Mouse (Mus musculus) mature B cell (primary cell): ENCODE results near the gene Eya4.

ENCODE experiments used
- in situ Hi-C: fragments of 300-500 bp; cut with MboI; formaldehyde crosslinking; loops from 2 replicates; pipeline ENCODE4 v1.14.3; 2019

Eya4 gene

DNA sequence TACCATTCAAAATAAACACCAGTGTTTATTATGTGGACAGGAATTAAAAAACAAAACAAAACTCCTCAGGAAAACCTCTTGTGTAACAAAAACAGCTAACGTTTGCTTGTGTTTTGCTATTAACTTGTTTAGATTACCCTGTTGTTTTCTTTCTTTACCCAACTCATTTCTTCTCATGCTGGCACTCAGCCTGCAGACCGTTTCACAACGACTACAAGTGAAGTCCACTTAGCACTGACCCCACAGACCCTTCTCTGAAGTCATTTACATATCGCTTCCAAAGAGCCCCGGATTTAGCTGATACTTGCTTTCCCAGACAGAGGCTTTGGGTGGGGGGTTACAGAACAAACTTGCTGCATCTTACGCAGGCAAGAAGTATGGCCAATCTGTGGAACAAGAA is 286.9 kb downstream of the Eya4 start:
- in situ Hi-C loops = no loop called here

DNA sequence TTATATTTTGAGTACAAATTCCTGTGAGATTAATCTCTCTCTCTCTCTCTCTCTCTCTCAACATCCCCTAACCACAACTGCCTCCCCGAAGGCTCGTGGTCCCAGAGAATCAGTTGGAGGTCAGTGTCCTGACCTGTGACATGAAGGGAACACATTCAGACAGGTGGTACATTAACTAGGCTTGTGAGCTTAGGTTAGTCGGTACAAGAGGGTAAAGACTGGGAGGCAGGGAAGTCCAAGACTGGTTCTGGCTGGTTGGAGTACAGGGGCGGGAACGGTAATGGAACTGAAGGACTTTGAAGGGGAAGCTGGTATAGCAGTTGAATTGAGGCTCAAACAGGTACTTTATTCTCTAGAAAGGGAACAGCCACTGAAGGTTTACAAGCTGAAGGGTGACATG is 287.9 kb downstream of the Eya4 start:
- in situ Hi-C loops = no loop called here

DNA sequence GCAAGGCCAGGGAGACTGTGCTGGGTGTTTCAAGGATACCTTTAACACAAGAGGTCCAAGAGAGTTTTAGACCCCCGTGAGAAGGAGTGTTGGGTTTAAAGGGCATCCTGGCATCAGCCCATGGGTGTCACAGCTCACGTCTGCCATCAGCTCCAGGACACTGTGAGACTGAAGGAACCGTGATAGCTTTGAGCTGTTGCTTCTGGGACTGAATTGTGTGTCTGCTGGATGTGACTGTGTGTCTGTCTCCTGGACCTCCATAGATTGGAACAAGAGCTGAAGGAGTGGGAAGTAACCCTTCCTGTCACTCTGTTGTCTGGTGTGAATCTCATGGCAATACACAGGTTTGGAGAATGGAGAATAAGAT is 289.9 kb downstream of the Eya4 start:
- in situ Hi-C loops = no loop called here

DNA sequence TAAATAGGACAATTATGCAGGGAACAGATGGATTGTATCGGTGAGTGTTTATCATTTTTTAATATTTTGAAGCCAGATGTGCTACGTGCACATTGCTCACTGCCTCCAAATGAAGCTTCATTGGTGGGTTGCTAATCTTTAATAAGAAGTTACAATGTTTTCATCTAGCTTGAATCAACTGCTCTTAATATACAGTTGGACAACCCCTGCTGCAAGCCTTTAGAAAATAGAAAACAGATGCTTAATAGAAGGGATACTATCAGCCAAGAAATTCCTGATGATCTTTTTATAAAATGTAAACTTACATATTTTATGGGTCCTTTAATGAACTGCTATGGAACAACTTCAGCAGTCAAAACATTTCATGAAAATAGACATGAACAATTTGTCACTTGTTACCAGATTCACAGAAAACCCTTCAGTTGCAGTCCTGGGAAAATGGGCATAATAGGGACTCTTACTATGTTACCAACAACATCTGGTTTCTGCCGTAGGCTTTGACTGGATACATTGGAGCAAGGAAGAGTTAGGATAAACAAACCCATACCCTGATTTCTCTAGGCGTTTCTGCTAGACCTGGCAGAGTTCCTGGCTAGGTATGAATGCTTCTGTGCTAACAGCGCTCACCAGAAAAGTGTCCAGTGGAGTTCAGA is 290.4 kb downstream of the Eya4 start:
- in situ Hi-C loops = no loop called here

DNA sequence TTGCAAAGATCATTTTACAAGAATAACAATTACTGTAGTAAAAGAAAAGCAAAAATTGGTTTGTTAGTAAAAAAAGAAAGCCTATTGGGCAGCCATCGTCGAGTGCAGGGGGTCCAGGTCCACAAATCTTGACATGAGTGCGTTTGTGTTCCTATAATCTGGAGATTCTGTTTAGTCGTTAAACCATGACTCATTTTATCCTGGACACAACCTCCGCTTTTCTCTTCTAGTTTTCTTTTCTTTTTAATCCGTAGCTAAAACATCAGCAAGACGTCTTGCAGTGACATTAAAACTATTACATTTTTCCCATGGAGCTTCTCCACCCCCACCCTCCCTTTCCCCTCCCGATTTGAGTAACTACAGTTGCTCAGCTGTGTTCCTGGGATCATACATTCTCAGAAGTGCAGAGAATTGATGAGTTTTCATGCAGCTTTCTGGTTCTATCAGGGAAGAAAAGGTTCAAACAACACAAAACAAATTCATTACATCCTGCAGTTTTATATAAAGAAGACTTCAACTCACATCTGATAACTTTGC is 297.1 kb downstream of the Eya4 start:
- in situ Hi-C loops = no loop called here
